Mouse (Mus musculus) neural tube, embryonic 14.5 days (tissue): Measurements from ENCODE around the gene Col18a1. TPM values are rescaled to one million over a fixed set of nuclear protein-coding genes. Genes with fewer than 3 reads are reported as not detected.

Source experiments
- ATAC-seq: fragments of 200-750 bp; cut with Nextera tagmentation; 2 replicates; pipeline ENCODE4 v1.8.0; 2017; ENCODE audit warnings: low read depth, mild to moderate bottlenecking, moderate TSS enrichment, moderate library complexity
- H3K27ac ChIP-seq: fragments of 300-500 bp; sonication (generic); 2 replicates; pipeline ENCODE4 v1.5.1; 2014; ENCODE audit warnings: low read depth, mild to moderate bottlenecking, control low read depth, low read length, moderate library complexity, mixed read lengths
- H3K27me3 ChIP-seq: fragments of 300-500 bp; sonication (generic); 2 replicates; pipeline ENCODE4 v1.6.1; 2014; ENCODE audit warnings: low read length; ENCODE audit not compliant: control insufficient read depth, insufficient read depth
- H3K36me3 ChIP-seq: fragments of 300-500 bp; sonication (generic); 2 replicates; pipeline ENCODE4 v1.6.1; 2014; ENCODE audit warnings: low read length, mixed read lengths; ENCODE audit not compliant: control insufficient read depth, insufficient read depth
- H3K4me1 ChIP-seq: fragments of 300-500 bp; sonication (generic); 2 replicates; pipeline ENCODE4 v1.6.1; 2014; ENCODE audit warnings: low read length; ENCODE audit not compliant: control insufficient read depth, insufficient read depth
- H3K4me2 ChIP-seq: fragments of 300-500 bp; sonication (generic); 2 replicates; pipeline ENCODE4 v1.6.1; 2014; ENCODE audit warnings: mild to moderate bottlenecking, low read depth, low read length, control low read depth
- H3K4me3 ChIP-seq: fragments of 300-500 bp; sonication (generic); 2 replicates; pipeline ENCODE4 v1.5.1; 2014; ENCODE audit warnings: low read depth, low read length, control low read depth, mixed read lengths
- H3K9ac ChIP-seq: fragments of 300-500 bp; sonication (generic); replicated peaks from 2 replicates; pipeline ENCODE4 v1.6.1; 2014; ENCODE audit warnings: low read depth, mild to moderate bottlenecking, control low read depth, low read length, mixed read lengths
- H3K9me3 ChIP-seq: fragments of 300-500 bp; sonication (generic); 2 replicates; pipeline ENCODE4 v1.6.1; 2016; ENCODE audit warnings: low read length; ENCODE audit not compliant: control insufficient read depth
- WGBS: fragments of 180-500 bp; shearing (Covaris S2); extraction: QIAGEN DNeasy Blood & Tissue Kit; methylation state at CpG from one replicate; pipeline ENCODE4 v1.1.7; 2014; 5-methylcytosine and 5-hydroxymethylcytosine counted together
- polyA plus RNA-seq: library from polyadenylated mRNA; unstranded; fragments of >200 nt; fragmentation: Nextera tagmentation; extraction: Ambion mirVana; gene quantifications from 2 replicates; pipeline ENCODE4 v1.2.1, GENCODE M21; 2014

Gene Col18a1
- polyA plus RNA-seq, 1 experiment from 2014 or later, result 5.3 TPM

GRCm38 (mm10) chr10:77031768-77032375, 134.5 kb downstream of the Col18a1 start, which contains the start of gene Slc19a1:
Slc19a1 (plus strand) TSS chr10:77032241.
- H3K4me2 ChIP-seq, result peak within 1 kb of the TSS; percentile 88
- H3K27me3 ChIP-seq, result no peaks in the 10 kb centered on the region
- peak within 1 kb of the TSS; percentile 59 for H3K4me3 ChIP-seq
- H3K4me1 ChIP-seq, result peaks cover 17% of the 10 kb centered on the region
- H3K36me3 ChIP-seq, result no peaks in the 10 kb centered on the region
- peak within 1 kb of the TSS; percentile 65 for H3K9ac ChIP-seq
- no peaks in the 10 kb centered on the region for H3K9me3 ChIP-seq
- H3K27ac ChIP-seq, result peak within 1 kb of the TSS; percentile 72
- ATAC-seq, result no peak
- WGBS, result 36% methylated on average over 13 of the region's 13 CpGs

- no peak overlapping the region for H3K4me2 ChIP-seq
- H3K36me3 ChIP-seq, result no peaks in the 10 kb centered on the region
- no peak for ATAC-seq
- H3K4me1 ChIP-seq, result peaks cover 17% of the 10 kb centered on the region
- no peak overlapping the region for H3K9ac ChIP-seq
- H3K27ac ChIP-seq, result no peak overlapping the region
- H3K9me3 ChIP-seq, result no peaks in the 10 kb centered on the region
- no peaks in the 10 kb centered on the region for H3K27me3 ChIP-seq
- 90% methylated on average over 5 of the region's 5 CpGs for WGBS
- no peak overlapping the region for H3K4me3 ChIP-seq
Observed at GRCm38 (mm10) chr10:77030666-77031065, 135.7 kb downstream of the Col18a1 start.

GRCm38 (mm10) chr10:77029761-77030160, 136.6 kb downstream of the Col18a1 start:
- no peaks in the 10 kb centered on the region for H3K36me3 ChIP-seq
- no peak overlapping the region for H3K9ac ChIP-seq
- H3K27ac ChIP-seq, result no peak overlapping the region
- H3K4me1 ChIP-seq, result peaks cover 10% of the 10 kb centered on the region
- ATAC-seq, result no peak
- WGBS, result 90% methylated on average over 4 of the region's 4 CpGs
- H3K27me3 ChIP-seq, result no peaks in the 10 kb centered on the region
- H3K9me3 ChIP-seq, result no peaks in the 10 kb centered on the region
- no peak overlapping the region for H3K4me2 ChIP-seq
- no peak overlapping the region for H3K4me3 ChIP-seq

DNA sequence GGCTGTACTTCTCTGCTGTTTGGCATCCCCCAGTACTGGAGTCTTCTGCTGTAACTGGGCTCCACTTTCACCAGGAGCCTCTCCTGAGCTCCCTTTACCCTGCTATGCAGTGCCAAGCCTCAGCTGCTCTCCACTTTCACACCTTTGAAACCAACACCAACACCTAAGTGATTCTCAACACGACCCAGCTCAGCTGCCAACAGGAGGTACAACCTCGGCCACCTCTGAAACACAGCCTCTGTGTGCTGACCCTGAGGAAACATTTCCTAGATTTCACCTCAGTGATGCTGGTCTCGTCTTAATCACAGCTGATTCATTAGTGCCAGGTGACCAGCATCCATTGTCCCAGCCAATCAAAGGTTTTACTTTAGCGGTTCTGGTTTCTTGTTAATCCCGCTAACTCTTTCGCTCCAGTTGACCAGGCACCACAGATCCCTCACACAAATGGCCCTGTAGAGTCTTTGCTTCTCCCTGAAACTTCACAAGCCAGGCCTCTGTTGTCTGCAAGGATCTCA, 137.5 kb downstream of the Col18a1 start:
- Histone ChIP-seq H3K27ac (no peak overlapping the region), H3K4me1 (peaks cover 3% of the 10 kb centered on the region), H3K9ac (no peak overlapping the region), H3K4me3 (no peak overlapping the region), H3K27me3 (no peaks in the 10 kb centered on the region), H3K36me3 (no peaks in the 10 kb centered on the region), H3K4me2 (no peak overlapping the region), H3K9me3 (no peaks in the 10 kb centered on the region)
- 89% methylated on average over 6 of the region's 6 CpGs for WGBS
- no peak for ATAC-seq

- WGBS, result 84% methylated on average over 3 of the region's 3 CpGs
- ATAC-seq, result no peak
Observed at GRCm38 (mm10) chr10:77026944-77027343, 139.4 kb downstream of the Col18a1 start.

GRCm38 (mm10) chr10:77024231-77024630, 142.1 kb downstream of the Col18a1 start:
- Histone ChIP-seq H3K27ac (no peak overlapping the region), H3K36me3 (no peaks in the 10 kb centered on the region), H3K27me3 (no peaks in the 10 kb centered on the region), H3K9ac (no peak overlapping the region), H3K4me2 (no peak overlapping the region), H3K9me3 (no peaks in the 10 kb centered on the region), H3K4me3 (no peak overlapping the region), H3K4me1 (no peaks in the 10 kb centered on the region)
- ATAC-seq, result no peak
- 80% methylated on average over 5 of the region's 5 CpGs for WGBS

More at GRCm38 (mm10) chr10:77026944-77027343, 139.4 kb downstream of the Col18a1 start:
- H3K9me3 ChIP-seq, result no peaks in the 10 kb centered on the region
- H3K27ac ChIP-seq, result no peak overlapping the region
- H3K4me3 ChIP-seq, result no peak overlapping the region
- H3K9ac ChIP-seq, result no peak overlapping the region
- no peaks in the 10 kb centered on the region for H3K4me1 ChIP-seq
- no peak overlapping the region for H3K4me2 ChIP-seq
- H3K36me3 ChIP-seq, result no peaks in the 10 kb centered on the region
- H3K27me3 ChIP-seq, result no peaks in the 10 kb centered on the region

DNA sequence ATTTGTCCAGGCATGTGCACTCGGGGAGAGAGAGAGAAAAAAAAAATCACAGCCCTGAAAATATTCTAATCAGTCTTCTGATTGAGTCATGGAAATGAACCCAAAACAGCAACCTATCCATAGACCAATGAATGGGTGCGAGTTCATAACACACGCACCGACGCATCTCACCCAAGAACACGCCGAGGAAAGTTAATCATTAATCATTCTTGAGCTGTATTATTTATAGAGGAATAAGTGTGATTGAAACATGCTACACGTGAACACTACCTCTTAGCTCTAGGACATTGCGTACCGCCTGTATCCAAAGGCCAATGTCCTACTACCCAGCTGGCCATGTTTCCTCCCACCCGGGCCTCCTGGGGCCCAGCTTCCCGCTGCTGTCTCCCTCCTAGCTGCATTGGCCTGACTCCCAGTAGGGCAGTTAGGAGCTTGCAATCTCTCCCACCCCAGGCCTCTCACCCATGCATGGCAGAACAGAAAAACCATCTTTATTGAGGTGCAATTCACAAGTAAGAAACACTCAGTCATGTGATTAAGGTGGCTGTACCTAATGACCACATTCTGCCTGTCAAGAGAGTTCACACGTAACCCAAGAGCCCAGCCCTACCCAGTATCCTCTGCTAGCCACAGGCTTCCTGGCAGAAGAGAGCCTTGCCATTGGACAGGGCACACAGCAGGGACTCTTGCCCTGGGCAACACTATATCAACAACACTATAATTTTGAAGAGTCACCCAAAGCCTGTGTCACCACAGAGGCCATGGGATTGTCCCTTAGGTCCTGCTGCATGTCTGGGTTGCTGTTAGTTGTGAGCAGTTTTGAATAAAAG, 143.8 kb downstream of the Col18a1 start:
- Histone ChIP-seq H3K27ac (no peak overlapping the region), H3K9me3 (no peaks in the 10 kb centered on the region), H3K4me2 (no peak overlapping the region), H3K4me1 (no peaks in the 10 kb centered on the region), H3K4me3 (no peak overlapping the region), H3K9ac (no peak overlapping the region), H3K27me3 (no peaks in the 10 kb centered on the region), H3K36me3 (no peaks in the 10 kb centered on the region)
- ATAC-seq, result no peak
- 82% methylated on average over 13 of the region's 13 CpGs for WGBS

DNA sequence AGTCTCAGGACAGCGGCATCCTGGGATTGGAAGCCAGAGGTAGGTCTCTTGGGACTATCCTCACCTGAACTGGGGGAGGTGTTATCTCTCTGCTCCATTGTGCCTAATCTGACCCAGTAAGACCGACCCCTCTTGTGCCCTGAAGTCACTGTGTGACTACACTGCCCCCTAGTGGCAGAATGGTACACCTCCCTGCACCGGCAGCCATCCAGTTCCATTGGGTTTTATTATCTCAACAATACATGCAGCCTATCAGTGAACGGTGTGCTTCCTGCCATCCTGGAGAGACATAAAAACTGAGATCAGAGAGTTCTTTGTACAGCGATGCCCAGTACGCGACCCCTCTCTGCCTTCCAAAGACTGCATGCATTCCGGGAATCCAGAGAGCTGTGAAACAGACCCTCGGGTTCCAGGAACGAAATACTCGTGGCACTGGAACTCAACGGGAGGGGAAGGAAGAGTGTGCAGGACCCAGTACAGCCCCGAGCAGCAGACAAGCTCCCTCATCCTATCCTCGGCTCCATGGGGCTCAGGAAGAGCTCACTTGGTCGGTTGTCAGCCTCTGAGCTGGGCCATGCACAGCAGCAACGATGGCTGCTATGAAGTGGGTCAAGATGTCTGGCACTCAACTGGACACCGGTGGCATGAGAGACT, 144.8 kb downstream of the Col18a1 start:
- H3K36me3 ChIP-seq, result no peaks in the 10 kb centered on the region
- H3K4me1 ChIP-seq, result no peaks in the 10 kb centered on the region
- no peak overlapping the region for H3K4me3 ChIP-seq
- H3K27ac ChIP-seq, result no peak overlapping the region
- H3K9me3 ChIP-seq, result no peaks in the 10 kb centered on the region
- peak; percentile 81; the same call in 1 of the 2 replicates for ATAC-seq
- H3K4me2 ChIP-seq, result peak overlapping the region; percentile 3; the same call in 1 of the 2 replicates
- no peak overlapping the region for H3K9ac ChIP-seq
- no peaks in the 10 kb centered on the region for H3K27me3 ChIP-seq
- WGBS, result 28% methylated on average over 17 of the region's 17 CpGs
